Mouse (Mus musculus) heart, adult 2 months (tissue): ENCODE measurements around the gene Gm10487. TPM values are rescaled to one million over a fixed set of nuclear protein-coding genes. Genes with fewer than 3 reads are reported as not detected.
"Not testable (repeated sequence)": the region's sequence is repeated elsewhere in the genome, so short reads cannot be mapped to it uniquely, and the experiment has no call there.

Experiments
- DNase-seq, 2 experiments: peaks; one replicate each; pipeline ENCODE4 v3.0.0; 2021
- H3K27ac ChIP-seq: fragments of 200-600 bp; 2 replicates; pipeline ENCODE4 v1.8.1; 2022
- H3K27me3 ChIP-seq: fragments of 200-500 bp; 2 replicates; pipeline ENCODE4 v1.6.1; 2012; ENCODE audit warnings: mild to moderate bottlenecking, low read length, inconsistent platforms, mixed read lengths; ENCODE audit not compliant: control insufficient read depth, insufficient read depth
- H3K36me3 ChIP-seq: fragments of 200-500 bp; 2 replicates; pipeline ENCODE4 v1.6.1; 2012; ENCODE audit warnings: low read length, inconsistent platforms; ENCODE audit not compliant: control insufficient read depth, insufficient read depth
- H3K4me1 ChIP-seq: fragments of 200-500 bp; 2 replicates; pipeline ENCODE4 v1.6.1; 2011; ENCODE audit warnings: low read length; ENCODE audit not compliant: control insufficient read depth, insufficient read depth
- H3K4me3 ChIP-seq: fragments of 200-600 bp; 2 replicates; pipeline ENCODE4 v1.8.1; 2022
- H3K79me2 ChIP-seq: fragments of 200-500 bp; replicated peaks from 2 replicates; pipeline ENCODE4 v1.6.1; 2012; ENCODE audit warnings: mild to moderate bottlenecking, inconsistent platforms, low read length, moderate library complexity, mixed read lengths; ENCODE audit not compliant: control insufficient read depth, insufficient read depth
- H3K9ac ChIP-seq: fragments of 200-500 bp; 2 replicates; pipeline ENCODE4 v1.6.1; 2012; ENCODE audit warnings: low read depth, mild to moderate bottlenecking, control low read depth, inconsistent platforms, low read length, mixed read lengths
- WGBS: fragments of 180-500 bp; shearing (Covaris S2); methylation state at CpG from one replicate; pipeline ENCODE4 v1.1.7; 2018; 5-methylcytosine and 5-hydroxymethylcytosine counted together
- intact Hi-C: fragments of 180-260 bp; cut with DNase I; formaldehyde crosslinking; loops from one replicate; pipeline ENCODE4 v1.15.1; 2025
- long read RNA-seq: library from polyadenylated mRNA; stranded (forward); transcript quantifications from one replicate; pipeline ENCODE4 v2.0.0, GENCODE M21; 2021
- polyA plus RNA-seq: library from polyadenylated mRNA; depleted of rRNA; stranded (reverse); fragments of >200 nt; gene quantifications from 2 replicates; pipeline ENCODE4 v1.2.3, GENCODE M21; 2012; rRNA removed
- total RNA-seq, 2 experiments: library from RNA; stranded (reverse); gene quantifications; 2 replicates each; pipeline ENCODE4 v1.2.3; 2021

The Gm10487 gene
- total RNA-seq (not detected), polyA plus RNA-seq (not detected in 2 replicates)
- long read RNA-seq, result 0 reads

DNA sequence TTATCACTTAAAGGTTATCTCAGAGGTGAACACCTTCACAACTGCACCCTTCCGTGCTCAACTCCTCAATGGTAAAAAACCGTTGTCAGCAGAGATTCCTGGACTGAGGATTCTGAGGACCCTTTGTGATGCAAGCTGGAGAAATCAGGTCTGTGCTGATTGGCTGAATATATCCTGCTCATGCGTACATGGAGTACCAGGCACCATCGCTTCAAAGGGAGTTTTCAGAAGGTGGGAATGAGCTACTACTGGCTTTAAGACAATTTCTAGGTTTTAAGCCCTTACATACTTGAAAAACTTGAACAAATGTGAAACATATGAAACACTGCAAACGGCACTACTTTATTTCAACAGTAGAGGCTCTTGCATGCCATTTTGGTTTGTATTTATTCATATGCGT lies at the start of gene Gm10487:
TSS of gene Gm10487 (minus strand) at position 101 of the 400 bp plus-strand sequence.
- intact Hi-C loops, H3K27ac ChIP-seq: not testable (repeated sequence)
- WGBS, result no CpG with 5 or more reads among the region's 6 CpGs

More for the DNA sequence above, at the start of gene Gm10487:
- not testable (repeated sequence) for H3K4me3 ChIP-seq, H3K79me2 ChIP-seq, DNase-seq, H3K9ac ChIP-seq, H3K36me3 ChIP-seq, H3K27me3 ChIP-seq, H3K4me1 ChIP-seq
